Mouse (Mus musculus) kidney, adult 2 months (tissue): ENCODE results near the gene Atg101. TPM values are rescaled to one million over a fixed set of nuclear protein-coding genes. Genes with fewer than 3 reads are reported as not detected.

ENCODE experiments used
- DNase-seq: peaks from one replicate; pipeline ENCODE4 v3.0.0; 2021
- H3K27ac ChIP-seq: fragments of 200-500 bp; 2 replicates; pipeline ENCODE4 v1.5.1; 2012; ENCODE audit warnings: low read depth, low read length, control low read depth, inconsistent platforms; ENCODE audit not compliant: insufficient read depth
- H3K27me3 ChIP-seq: fragments of 200-500 bp; replicated peaks from 2 replicates; pipeline ENCODE4 v1.6.1; 2012; ENCODE audit warnings: mild to moderate bottlenecking, moderate library complexity, low read length, inconsistent platforms; ENCODE audit not compliant: control insufficient read depth, insufficient read depth
- H3K36me3 ChIP-seq: fragments of 200-500 bp; 2 replicates; pipeline ENCODE4 v1.6.1; 2012; ENCODE audit warnings: mild to moderate bottlenecking, moderate library complexity, low read length, inconsistent platforms; ENCODE audit not compliant: control insufficient read depth, insufficient read depth
- H3K4me1 ChIP-seq: fragments of 200-500 bp; 2 replicates; pipeline ENCODE4 v1.6.1; 2011; ENCODE audit warnings: low read length; ENCODE audit not compliant: control insufficient read depth, insufficient read depth
- H3K4me3 ChIP-seq: fragments of 200-500 bp; 2 replicates; pipeline ENCODE4 v1.5.1; 2011; ENCODE audit warnings: mild to moderate bottlenecking, low read depth, low read length, control low read depth; ENCODE audit not compliant: insufficient read depth
- CTCF ChIP-seq: fragments of 200-500 bp; conservative IDR thresholded peaks from 2 replicates; pipeline ENCODE4 v1.5.1; 2011; ENCODE audit warnings: low read depth, mild to moderate bottlenecking, control low read depth, low read length, moderate library complexity, mixed read lengths; ENCODE audit not compliant: insufficient read depth, insufficient read length
- POLR2A ChIP-seq: fragments of 200-500 bp; IDR thresholded peaks from one replicate; pipeline ENCODE4 v1.6.1; 2011; ENCODE audit warnings: low read depth, low read length, control low read depth
- WGBS: fragments of 180-500 bp; shearing (Covaris S2); methylation state at CpG from one replicate; pipeline ENCODE4 v1.1.7; 2018; 5-methylcytosine and 5-hydroxymethylcytosine counted together
- polyA plus RNA-seq: library from polyadenylated mRNA; depleted of rRNA; stranded (reverse); fragments of >200 nt; gene quantifications from 2 replicates; pipeline ENCODE4 v1.2.3, GENCODE M21; 2012; rRNA removed

The Atg101 gene
- polyA plus RNA-seq, 1 experiment: 48.7 TPM

DNA sequence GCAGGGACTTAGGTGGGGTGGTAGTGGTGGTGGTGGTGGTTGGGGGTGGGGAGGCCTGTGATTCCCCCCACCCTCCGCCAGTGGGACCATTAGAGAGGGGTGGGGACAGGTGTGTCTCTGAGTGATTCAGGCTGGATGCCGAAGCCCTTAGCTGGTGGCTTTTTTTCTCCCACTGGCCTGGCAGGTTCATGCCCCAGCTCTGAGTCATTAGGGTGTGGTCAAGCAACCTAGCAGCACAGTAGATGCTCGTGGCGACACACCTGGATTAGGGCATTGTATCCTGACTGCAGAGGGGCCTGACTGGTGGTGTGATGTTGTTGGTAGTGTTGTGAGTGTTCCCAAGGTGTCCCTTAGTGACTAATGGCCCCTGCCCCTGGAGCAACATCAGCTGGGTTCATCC lies 47.0 kb downstream of the Atg101 start:
- WGBS: 67% methylated on average over 4 of the region's 4 CpGs
- H3K4me1 ChIP-seq: no peaks in the 10 kb centered on the region
- DNase-seq: no peak
- H3K27me3 ChIP-seq: no peaks in the 10 kb centered on the region
- no peak overlapping the region for H3K4me3 ChIP-seq
- H3K36me3 ChIP-seq: no peaks in the 10 kb centered on the region
- H3K27ac ChIP-seq: no peak overlapping the region
- TF ChIP-seq POLR2A (no peak), CTCF (no peak)

DNA sequence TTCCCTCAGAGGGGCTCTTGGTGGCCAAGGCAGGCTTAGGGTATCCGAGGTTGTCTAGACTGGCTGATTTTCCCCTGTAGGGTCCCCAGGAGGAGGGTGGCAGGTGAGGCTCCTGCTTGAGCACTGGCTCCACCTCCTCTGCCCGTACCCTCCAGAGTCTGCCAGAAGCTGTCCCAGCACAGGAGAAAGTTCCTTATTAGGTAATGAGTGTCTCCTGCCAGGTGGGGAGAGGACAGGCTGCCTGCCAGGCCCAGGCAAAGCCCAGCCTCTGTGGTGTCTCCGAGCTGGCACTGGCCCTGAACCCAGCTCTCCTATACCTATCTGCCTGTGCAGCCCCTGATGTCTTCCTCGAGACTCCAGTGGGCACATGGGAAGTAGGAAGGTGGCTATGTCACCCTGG lies 48.3 kb downstream of the Atg101 start:
- H3K27ac ChIP-seq: no peak overlapping the region
- H3K36me3 ChIP-seq: no peaks in the 10 kb centered on the region
- H3K27me3 ChIP-seq: no peaks in the 10 kb centered on the region
- no peak for DNase-seq
- WGBS: 67% methylated on average over 4 of the region's 4 CpGs
- no peaks in the 10 kb centered on the region for H3K4me1 ChIP-seq
- TF ChIP-seq POLR2A (no peak), CTCF (no peak)
- H3K4me3 ChIP-seq: no peak overlapping the region

DNA sequence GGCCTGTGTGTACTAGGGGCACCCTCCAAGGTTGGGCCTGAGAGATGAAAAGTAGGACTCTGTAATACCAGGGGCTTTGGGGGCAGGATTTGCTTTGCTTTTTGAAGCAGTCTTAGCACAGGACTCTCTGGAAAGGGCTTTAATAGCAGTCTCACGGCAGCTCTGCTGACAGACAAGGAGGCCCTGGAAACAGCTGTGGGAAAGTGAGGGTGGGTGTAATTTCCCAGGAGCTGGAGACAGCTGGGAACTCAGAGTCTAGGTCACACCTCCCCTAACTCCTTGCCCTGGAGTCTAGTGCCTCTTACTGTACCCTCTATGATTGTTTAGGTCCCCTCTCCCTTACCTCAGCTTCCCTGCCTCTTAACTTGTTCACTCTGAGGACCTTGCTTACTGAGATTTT lies 49.1 kb downstream of the Atg101 start:
- TF ChIP-seq POLR2A: no peak
- no peak for TF ChIP-seq CTCF
- Histone ChIP-seq H3K4me1 (no peaks in the 10 kb centered on the region), H3K36me3 (no peaks in the 10 kb centered on the region), H3K27ac (no peak overlapping the region), H3K4me3 (no peak overlapping the region), H3K27me3 (no peaks in the 10 kb centered on the region)
- no peak for DNase-seq
- 70% methylated on average over 1 of the region's 1 CpGs for WGBS

DNA sequence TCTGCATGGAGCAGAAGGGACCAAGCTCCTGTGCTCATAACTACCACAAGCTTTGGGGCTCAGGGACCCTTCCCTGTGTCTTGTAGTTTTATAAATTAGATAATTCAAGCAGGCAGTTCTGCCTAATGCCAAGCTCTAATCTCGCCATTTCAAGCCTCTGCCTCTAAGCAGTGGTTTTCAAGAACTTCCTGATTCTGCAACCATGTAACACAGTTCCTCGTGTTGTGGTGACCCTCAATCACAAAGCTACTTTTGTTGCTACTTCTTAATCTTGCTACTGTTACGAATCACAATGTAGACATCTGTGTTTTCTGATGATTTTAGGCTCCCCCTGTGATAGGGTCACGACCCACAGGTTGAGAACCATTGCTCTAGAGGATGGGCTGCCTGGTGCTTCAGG lies 49.6 kb downstream of the Atg101 start:
- Histone ChIP-seq H3K27me3 (no peaks in the 10 kb centered on the region), H3K36me3 (no peaks in the 10 kb centered on the region), H3K27ac (no peak overlapping the region), H3K4me3 (no peak overlapping the region), H3K4me1 (no peaks in the 10 kb centered on the region)
- no peak for DNase-seq
- WGBS: 86% methylated on average over 4 of the region's 4 CpGs
- TF ChIP-seq POLR2A: no peak

DNA sequence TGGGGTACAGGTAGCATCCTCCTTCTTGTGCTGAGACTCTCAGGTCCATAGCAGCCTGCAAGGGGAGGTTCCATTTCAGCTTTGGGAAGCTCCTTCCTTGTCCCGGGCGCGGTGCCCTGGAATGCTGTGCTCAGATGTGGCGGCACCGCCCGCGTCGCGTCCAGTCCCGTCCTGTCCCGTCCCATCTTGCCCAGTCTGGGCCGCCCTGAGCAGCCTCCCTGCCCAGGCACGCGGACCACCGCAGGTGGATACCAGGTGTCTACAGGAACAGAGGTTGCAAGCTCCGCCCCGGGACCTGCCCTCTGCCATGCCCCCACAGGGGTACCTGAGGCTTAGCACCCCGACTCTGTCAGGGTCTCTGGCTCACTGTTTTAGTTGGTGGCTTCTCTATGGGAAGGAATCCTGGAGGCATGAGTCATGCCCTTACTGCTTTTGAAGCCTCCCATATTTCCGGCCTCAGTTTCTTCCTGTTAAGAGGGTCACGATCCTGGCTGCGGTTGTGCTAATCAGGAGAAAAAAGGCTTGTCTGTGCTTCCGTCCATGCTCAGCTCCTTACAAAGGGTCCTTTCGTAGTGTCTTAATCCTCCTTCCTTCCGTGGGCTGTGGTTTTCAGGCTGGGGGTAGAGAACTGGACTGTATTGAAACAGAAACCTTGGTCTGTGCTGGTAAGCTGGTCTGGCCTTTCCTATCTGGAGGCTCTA lies 52.6 kb downstream of the Atg101 start:
- Histone ChIP-seq H3K36me3 (no peaks in the 10 kb centered on the region), H3K27me3 (no peaks in the 10 kb centered on the region), H3K4me1 (no peaks in the 10 kb centered on the region), H3K27ac (peak overlapping the region; percentile 48; the same call in 1 of the 2 replicates), H3K4me3 (no peak overlapping the region)
- peak; percentile 53 for DNase-seq
- WGBS: 56% methylated on average over 24 of the region's 24 CpGs
- TF ChIP-seq CTCF (no peak), POLR2A (no peak)

DNA sequence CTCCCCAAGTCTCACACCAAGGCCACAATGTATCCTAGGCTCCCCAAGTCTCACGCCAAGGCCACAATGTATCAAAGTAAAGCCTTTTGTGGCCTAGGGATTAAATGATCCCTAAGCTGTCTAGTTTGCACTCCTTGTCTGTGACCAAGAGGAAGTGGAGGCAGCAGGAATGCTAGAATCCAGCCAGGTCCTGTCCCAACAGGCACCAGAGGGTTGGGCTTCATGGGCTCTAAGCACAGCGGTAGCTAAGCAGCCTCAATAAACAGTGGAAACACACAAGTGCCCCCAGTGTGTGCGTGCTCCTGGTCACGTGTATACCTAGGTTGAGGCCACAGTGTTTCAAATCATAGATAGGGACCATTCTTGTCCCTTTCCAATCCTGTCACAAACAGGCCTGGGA lies 54.3 kb downstream of the Atg101 start:
- 73% methylated on average over 4 of the region's 4 CpGs for WGBS
- no peak for DNase-seq
- no peak overlapping the region for H3K27ac ChIP-seq
- no peaks in the 10 kb centered on the region for H3K4me1 ChIP-seq
- H3K4me3 ChIP-seq: no peak overlapping the region
- TF ChIP-seq POLR2A (no peak), CTCF (no peak)
- no peaks in the 10 kb centered on the region for H3K27me3 ChIP-seq
- H3K36me3 ChIP-seq: no peaks in the 10 kb centered on the region

DNA sequence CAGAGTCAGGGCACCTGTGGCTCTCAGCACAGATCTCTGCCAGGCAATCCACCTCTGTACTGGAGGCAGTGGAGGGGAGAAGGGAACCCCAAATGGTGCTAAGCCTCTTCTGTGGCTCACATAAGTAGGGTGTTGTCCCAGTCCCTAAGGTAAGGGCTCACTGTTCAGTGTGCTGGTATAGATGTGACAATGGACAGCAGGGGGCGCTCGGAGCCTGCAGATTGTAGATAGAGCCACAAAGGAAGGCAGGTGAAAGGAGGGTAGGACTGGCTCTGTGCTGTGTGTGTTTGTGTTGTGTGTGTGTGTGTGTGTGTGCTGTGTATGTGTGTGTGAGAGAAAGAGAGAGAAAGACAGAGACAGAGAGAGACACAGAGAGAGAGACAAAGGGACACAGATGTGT lies 55.5 kb downstream of the Atg101 start:
- peak; percentile 89 for DNase-seq
- Histone ChIP-seq H3K27me3 (no peaks in the 10 kb centered on the region), H3K36me3 (no peaks in the 10 kb centered on the region), H3K4me1 (no peaks in the 10 kb centered on the region), H3K27ac (no peak overlapping the region), H3K4me3 (no peak overlapping the region)
- TF ChIP-seq CTCF: peak; percentile 97
- no peak for TF ChIP-seq POLR2A
- WGBS: 0% methylated on average over 2 of the region's 2 CpGs

Other genes with a start within 250 kb of the Atg101 start
- 0.23 TPM in 1 of 2 replicates, not detected in the other for gene Gm47841, start 236.9 kb upstream of the Atg101 start, polyA plus RNA-seq
- gene Fignl2, start 205.7 kb upstream of the Atg101 start, polyA plus RNA-seq: 8.6 and 9.6 TPM in 2 replicates
- gene Ankrd33, start 168.5 kb upstream of the Atg101 start, polyA plus RNA-seq: not detected in 2 replicates
- 33.4 and 34.1 TPM in 2 replicates for gene Acvrl1, start 155.8 kb upstream of the Atg101 start, polyA plus RNA-seq
- 37.0 and 37.2 TPM in 2 replicates for gene Acvr1b, start 110.2 kb upstream of the Atg101 start, polyA plus RNA-seq
- gene Grasp, start 60.1 kb upstream of the Atg101 start, polyA plus RNA-seq: 6.2 and 7.0 TPM in 2 replicates
- 4.9 and 5.7 TPM in 2 replicates for gene Nr4a1, start 30.0 kb upstream of the Atg101 start, polyA plus RNA-seq
- gene 6030408B16Rik, start 8.9 kb downstream of the Atg101 start, polyA plus RNA-seq: 0.13 and 0.37 TPM in 2 replicates
- 14.2 and 14.7 TPM in 2 replicates for gene Krt80, start 85.9 kb downstream of the Atg101 start, polyA plus RNA-seq
- 50.9 and 57.3 TPM in 2 replicates for gene Krt7, start 126.8 kb downstream of the Atg101 start, polyA plus RNA-seq
- gene Krt87, start 154.5 kb downstream of the Atg101 start, polyA plus RNA-seq: not detected in 2 replicates
- gene Krt88, start 163.5 kb downstream of the Atg101 start, polyA plus RNA-seq: 0.18 TPM in 1 of 2 replicates, not detected in the other
- gene Krt81, start 179.5 kb downstream of the Atg101 start, polyA plus RNA-seq: not detected in 2 replicates
- not detected in 2 replicates for gene Krt86, start 189.2 kb downstream of the Atg101 start, polyA plus RNA-seq
- 0.08 TPM in 1 of 2 replicates, not detected in the other for gene Krt83, start 207.2 kb downstream of the Atg101 start, polyA plus RNA-seq
- gene Gm49425, start 233.0 kb downstream of the Atg101 start, polyA plus RNA-seq: not detected in 2 replicates
- not detected in 2 replicates for gene Krt84, start 248.5 kb downstream of the Atg101 start, polyA plus RNA-seq